Mouse (Mus musculus): ENCODE measurements at regions not wholly inside any gene's neighbourhood (a gene's known extent, or its start where the extent isn't known, plus 50 kb on each side); places are given as distances from the start of the nearest gene placed in this dataset.

- DNase-seq (ENCODE audit: low read depth, low spot score) = no peak
Measured at GRCm38 (mm10) chr13:35079685-35080084, 52.8 kb upstream of the Eci2 start.

- no peak for DNase-seq (ENCODE audit: low read depth, low spot score)
Measured at GRCm38 (mm10) chr13:35085386-35085785, 58.5 kb upstream of the Eci2 start.

GRCm38 (mm10) chr13:35087246-35088040 lies 60.5 kb upstream of the Eci2 start:
- DNase-seq (ENCODE audit: low read depth, low spot score) = no peak

- DNase-seq (ENCODE audit: low read depth, low spot score) = no peak
Measured at GRCm38 (mm10) chr13:35091155-35091554, 64.3 kb upstream of the Eci2 start.

- no peak for DNase-seq (ENCODE audit: low read depth, low spot score)
Measured at GRCm38 (mm10) chr13:35119782-35120181, 92.9 kb upstream of the Eci2 start.

GRCm38 (mm10) chr13:35129475-35129874 lies 102.6 kb upstream of the Eci2 start:
- no peak for DNase-seq (ENCODE audit: low read depth, low spot score)

- DNase-seq (ENCODE audit: low read depth, low spot score) = no peak
Measured at GRCm38 (mm10) chr13:35131272-35132185, 104.6 kb upstream of the Eci2 start.

- no peak for DNase-seq (ENCODE audit: low read depth, low spot score)
Measured at GRCm38 (mm10) chr13:35151629-35152028, 124.7 kb upstream of the Eci2 start.

GRCm38 (mm10) chr13:35159456-35159855 lies 132.6 kb upstream of the Eci2 start:
- DNase-seq (ENCODE audit: low read depth, low spot score) = no peak

GRCm38 (mm10) chr13:35160767-35161166 lies 133.9 kb upstream of the Eci2 start:
- no peak for DNase-seq (ENCODE audit: low read depth, low spot score)

GRCm38 (mm10) chr13:35166080-35166479 lies 139.2 kb upstream of the Eci2 start:
- DNase-seq (ENCODE audit: low read depth, low spot score) = peak; percentile 11

- DNase-seq (ENCODE audit: low read depth, low spot score) = peak; percentile 69
Measured at GRCm38 (mm10) chr13:35166831-35167541, 140.1 kb upstream of the Eci2 start.

- DNase-seq (ENCODE audit: low read depth, low spot score) = no peak
Measured at GRCm38 (mm10) chr13:35171562-35172254, 144.8 kb upstream of the Eci2 start.

- DNase-seq (ENCODE audit: low read depth, low spot score) = no peak
Measured at GRCm38 (mm10) chr13:35173522-35173921, 146.6 kb upstream of the Eci2 start.

GRCm38 (mm10) chr13:35175587-35175986 lies 148.7 kb upstream of the Eci2 start:
- DNase-seq (ENCODE audit: low read depth, low spot score) = no peak

- no peak for DNase-seq (ENCODE audit: low read depth, low spot score)
Measured at GRCm38 (mm10) chr13:35177305-35177704, 150.4 kb upstream of the Eci2 start.

- DNase-seq (ENCODE audit: low read depth, low spot score) = peak; percentile 38
Measured at GRCm38 (mm10) chr13:35189028-35189711, 162.3 kb upstream of the Eci2 start.

- DNase-seq (ENCODE audit: low read depth, low spot score) = no peak
Measured at GRCm38 (mm10) chr13:35202069-35202468, 175.2 kb upstream of the Eci2 start.

- DNase-seq (ENCODE audit: low read depth, low spot score) = no peak
Measured at GRCm38 (mm10) chr13:35208319-35208718, 181.4 kb upstream of the Eci2 start.

- DNase-seq (ENCODE audit: low read depth, low spot score) = peak; percentile 36
Measured at GRCm38 (mm10) chr13:35209551-35209950, 182.7 kb upstream of the Eci2 start.

GRCm38 (mm10) chr13:35211834-35212233 lies 184.9 kb upstream of the Eci2 start:
- DNase-seq (ENCODE audit: low read depth, low spot score) = no peak
